Mouse (Mus musculus) testis, adult 2 months (tissue): ENCODE results near the gene Smim6. TPM values are rescaled to one million over a fixed set of nuclear protein-coding genes. Genes with fewer than 3 reads are reported as not detected.
A peak's percentile ranks its signal among the peaks of the same experiment; 100 is the strongest.

Source experiments
- H3K27ac ChIP-seq: fragments of 200-500 bp; 2 replicates; pipeline ENCODE4 v1.5.1; 2012; ENCODE audit warnings: low read depth, low read length; ENCODE audit not compliant: control insufficient read depth, insufficient read depth
- H3K27me3 ChIP-seq: fragments of 200-500 bp; 2 replicates; pipeline ENCODE4 v1.6.1; 2012; ENCODE audit warnings: mild to moderate bottlenecking, low read length, moderate library complexity; ENCODE audit not compliant: control insufficient read depth, insufficient read depth
- H3K36me3 ChIP-seq: fragments of 200-500 bp; 2 replicates; pipeline ENCODE4 v1.6.1; 2012; ENCODE audit warnings: mild to moderate bottlenecking, low read length; ENCODE audit not compliant: control insufficient read depth, insufficient read depth
- H3K4me1 ChIP-seq: fragments of 200-500 bp; 2 replicates; pipeline ENCODE4 v1.6.1; 2012; ENCODE audit warnings: low read length; ENCODE audit not compliant: control insufficient read depth, insufficient read depth
- H3K4me3 ChIP-seq: fragments of 200-500 bp; 2 replicates; pipeline ENCODE4 v1.5.1; 2012; ENCODE audit warnings: low read depth, mild to moderate bottlenecking, low read length, moderate library complexity, mixed read lengths; ENCODE audit not compliant: control insufficient read depth
- CTCF ChIP-seq: fragments of 200-500 bp; IDR thresholded peaks from 2 replicates; pipeline ENCODE4 v1.5.1; 2012; ENCODE audit warnings: low read depth, mild to moderate bottlenecking, inconsistent platforms, low read length, moderate library complexity; ENCODE audit not compliant: control insufficient read depth, insufficient read depth, insufficient replicate concordance
- POLR2A ChIP-seq: fragments of 200-500 bp; IDR thresholded peaks from 2 replicates; pipeline ENCODE4 v1.6.1; 2012; ENCODE audit warnings: low read depth, mild to moderate bottlenecking, inconsistent platforms, low read length, moderate library complexity; ENCODE audit not compliant: control insufficient read depth
- polyA plus RNA-seq: library from polyadenylated mRNA; depleted of rRNA; stranded (reverse); fragments of >200 nt; gene quantifications from 2 replicates; pipeline ENCODE4 v1.2.3, GENCODE M21; 2012

Gene Smim6
- polyA plus RNA-seq, 1 experiment: 20.7 TPM

GRCm38 (mm10) chr11:115906116-115906515 lies 5.7 kb upstream of the Smim6 start:
- peaks cover 2% of the 10 kb centered on the region for H3K4me1 ChIP-seq
- no peak for TF ChIP-seq POLR2A
- TF ChIP-seq CTCF: no peak
- no peak overlapping the region for H3K4me3 ChIP-seq
- no peaks in the 10 kb centered on the region for H3K36me3 ChIP-seq
- H3K27me3 ChIP-seq: no peaks in the 10 kb centered on the region
- H3K27ac ChIP-seq: no peak overlapping the region

GRCm38 (mm10) chr11:115906521-115906920 lies 5.3 kb upstream of the Smim6 start:
- H3K27ac ChIP-seq: no peak overlapping the region
- no peaks in the 10 kb centered on the region for H3K27me3 ChIP-seq
- H3K36me3 ChIP-seq: no peaks in the 10 kb centered on the region
- TF ChIP-seq POLR2A: no peak
- TF ChIP-seq CTCF: no peak
- peaks cover 2% of the 10 kb centered on the region for H3K4me1 ChIP-seq
- no peak overlapping the region for H3K4me3 ChIP-seq

- H3K27me3 ChIP-seq: no peaks in the 10 kb centered on the region
- no peak overlapping the region for H3K27ac ChIP-seq
- peak overlapping the region; percentile 89 for H3K4me3 ChIP-seq
- TF ChIP-seq POLR2A (no peak), CTCF (no peak)
- peaks cover 4% of the 10 kb centered on the region for H3K4me1 ChIP-seq
- H3K36me3 ChIP-seq: peaks cover 2% of the 10 kb centered on the region
Observed at GRCm38 (mm10) chr11:115911134-115911561, 669 bp upstream of the Smim6 start.

DNA sequence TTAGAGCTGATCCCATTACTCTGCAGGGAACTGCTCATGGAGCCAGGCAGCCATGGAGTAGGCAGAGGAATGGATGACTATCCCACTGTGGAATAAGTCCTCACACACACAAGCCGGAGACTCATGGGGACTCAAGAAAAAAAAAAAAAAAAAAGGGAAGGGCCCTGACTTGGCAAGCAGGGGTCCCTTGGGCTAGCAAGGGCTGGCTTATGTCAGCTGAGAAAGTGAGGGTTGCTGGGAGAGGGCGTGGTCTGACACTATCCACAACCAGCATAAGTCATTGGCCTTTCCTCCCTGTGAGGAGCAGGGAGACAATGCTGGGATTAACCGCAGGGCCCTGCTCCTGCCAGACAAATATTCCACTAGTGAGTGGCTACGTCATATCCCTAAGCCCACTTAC lies 4.8 kb downstream of the Smim6 start:
- peaks cover 2% of the 10 kb centered on the region for H3K36me3 ChIP-seq
- peaks cover 4% of the 10 kb centered on the region for H3K4me1 ChIP-seq
- no peak overlapping the region for H3K4me3 ChIP-seq
- H3K27me3 ChIP-seq: no peaks in the 10 kb centered on the region
- no peak for TF ChIP-seq CTCF
- TF ChIP-seq POLR2A: no peak
- H3K27ac ChIP-seq: no peak overlapping the region

DNA sequence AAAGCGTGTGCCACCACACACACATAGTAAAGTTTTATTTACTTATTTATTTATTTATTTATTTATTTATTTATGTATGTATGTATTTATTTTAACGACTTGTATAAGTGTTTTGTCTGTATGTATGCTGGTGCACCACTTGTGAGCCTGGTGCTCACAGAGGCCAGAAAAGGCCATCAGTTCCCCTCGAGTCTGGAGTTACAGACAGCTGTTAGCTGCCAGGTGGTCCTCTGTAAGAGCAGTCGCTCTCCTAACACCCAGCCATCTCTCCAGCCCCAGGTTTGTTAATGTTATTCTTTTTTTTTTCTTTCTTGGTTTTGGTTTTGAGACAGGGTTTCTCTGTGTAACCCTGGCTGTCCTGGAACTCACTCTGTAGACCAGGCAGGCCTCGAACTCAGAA lies 6.8 kb downstream of the Smim6 start:
- Histone ChIP-seq H3K27ac (no peak overlapping the region), H3K4me3 (no peak overlapping the region), H3K27me3 (no peaks in the 10 kb centered on the region), H3K36me3 (peaks cover 2% of the 10 kb centered on the region; the same call in 1 of the 2 replicates), H3K4me1 (no peaks in the 10 kb centered on the region)
- TF ChIP-seq POLR2A (no peak), CTCF (no peak)

DNA sequence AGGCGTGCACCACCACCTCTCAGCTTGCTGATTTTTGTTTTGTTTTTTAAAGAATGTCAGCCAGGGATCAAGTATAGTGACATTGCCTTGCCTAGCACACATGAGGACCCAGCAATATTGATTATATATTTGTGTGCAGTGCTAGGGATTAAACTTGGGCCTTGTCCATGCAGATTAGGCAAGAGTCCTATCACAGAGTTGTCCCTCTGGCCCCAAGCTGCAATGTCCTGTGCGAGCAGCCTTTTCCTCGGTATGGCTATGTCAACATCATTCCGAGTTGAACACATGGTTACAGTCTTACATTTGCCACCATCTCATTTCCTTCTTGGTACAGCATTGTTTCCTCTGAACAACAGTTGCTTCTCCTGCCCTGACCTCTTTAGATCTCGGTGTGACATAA lies 7.3 kb downstream of the Smim6 start:
- H3K27ac ChIP-seq: no peak overlapping the region
- H3K36me3 ChIP-seq: peaks cover 2% of the 10 kb centered on the region; the same call in 1 of the 2 replicates
- no peak overlapping the region for H3K4me3 ChIP-seq
- no peaks in the 10 kb centered on the region for H3K4me1 ChIP-seq
- no peak for TF ChIP-seq CTCF
- TF ChIP-seq POLR2A: no peak
- H3K27me3 ChIP-seq: no peaks in the 10 kb centered on the region

GRCm38 (mm10) chr11:115920110-115920818 lies 8.4 kb downstream of the Smim6 start:
- Histone ChIP-seq H3K27me3 (no peaks in the 10 kb centered on the region), H3K4me3 (no peak overlapping the region), H3K27ac (no peak overlapping the region), H3K36me3 (peaks cover 2% of the 10 kb centered on the region; the same call in 1 of the 2 replicates), H3K4me1 (no peaks in the 10 kb centered on the region)
- TF ChIP-seq CTCF (no peak), POLR2A (no peak)
